Mouse (Mus musculus): ENCODE measurements around the gene Nle1.

The Nle1 gene

DNA sequence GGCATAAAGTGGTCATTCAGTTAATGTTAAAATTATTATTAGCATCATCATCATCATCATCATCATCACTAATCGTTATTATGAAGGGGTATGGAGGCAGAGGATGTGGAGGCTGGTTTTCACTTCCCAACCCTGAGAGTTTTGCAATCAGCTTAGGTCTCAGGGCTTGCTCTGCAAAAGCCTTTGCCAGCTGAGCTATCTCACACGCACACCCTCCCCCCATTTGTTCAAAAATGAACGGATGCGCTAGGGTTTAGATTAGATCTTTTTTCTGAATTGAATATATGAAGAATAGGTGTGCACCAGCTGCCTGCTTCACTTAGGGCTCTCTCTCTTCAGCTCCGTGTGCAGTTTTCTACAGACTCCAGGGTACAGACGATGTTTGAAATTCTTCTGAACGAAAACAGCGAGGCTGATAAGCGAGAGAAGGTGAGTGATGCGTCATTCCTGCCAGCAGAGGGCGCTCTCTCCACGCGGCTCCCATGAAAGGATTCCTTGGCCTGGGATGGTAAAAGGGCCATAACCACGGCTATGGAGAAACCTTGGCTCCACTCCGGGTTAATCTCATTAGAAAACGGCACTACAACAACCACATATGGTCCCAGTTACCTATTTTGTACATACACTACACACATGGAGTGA lies 6.6 kb upstream of the Nle1 start:
- peak; percentile 21 for DNase-seq (ENCODE audit: low spot score)

DNA sequence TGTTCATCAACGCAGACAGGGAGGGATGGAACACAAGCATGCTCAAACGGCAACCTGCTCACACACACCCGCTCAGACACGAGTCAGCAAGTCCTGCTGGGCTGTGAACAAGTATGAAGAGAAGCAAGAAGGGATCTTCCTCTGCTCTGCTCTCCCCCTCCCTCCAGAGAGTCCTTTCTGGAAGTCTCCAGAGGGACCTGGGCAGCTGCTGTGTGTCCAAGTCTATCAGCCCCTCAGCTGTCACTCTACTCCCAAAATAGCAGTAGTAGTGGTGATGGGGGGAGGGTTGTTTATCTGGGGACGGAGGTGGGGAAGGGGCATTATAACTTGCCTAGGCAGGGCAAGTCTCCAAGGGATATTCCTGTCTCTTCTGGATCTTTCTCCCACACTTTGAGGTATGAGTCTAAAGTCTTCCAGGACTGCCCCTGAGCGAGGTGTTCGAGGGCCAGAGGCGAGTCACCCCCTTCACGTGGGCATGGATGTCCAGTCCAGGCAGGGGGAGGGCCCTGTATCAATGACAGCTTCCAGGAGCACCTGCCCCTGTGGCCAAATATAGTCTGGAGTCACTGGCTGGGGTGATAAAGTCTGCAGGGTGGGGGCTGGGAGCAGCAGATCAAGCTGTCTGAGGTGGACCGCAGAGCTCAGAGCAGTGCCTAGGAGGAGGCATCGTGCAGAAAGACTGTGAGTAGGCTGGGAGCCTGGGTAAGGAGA lies 2.6 kb upstream of the Nle1 start:
- DNase-seq (ENCODE audit: low spot score): no peak

DNA sequence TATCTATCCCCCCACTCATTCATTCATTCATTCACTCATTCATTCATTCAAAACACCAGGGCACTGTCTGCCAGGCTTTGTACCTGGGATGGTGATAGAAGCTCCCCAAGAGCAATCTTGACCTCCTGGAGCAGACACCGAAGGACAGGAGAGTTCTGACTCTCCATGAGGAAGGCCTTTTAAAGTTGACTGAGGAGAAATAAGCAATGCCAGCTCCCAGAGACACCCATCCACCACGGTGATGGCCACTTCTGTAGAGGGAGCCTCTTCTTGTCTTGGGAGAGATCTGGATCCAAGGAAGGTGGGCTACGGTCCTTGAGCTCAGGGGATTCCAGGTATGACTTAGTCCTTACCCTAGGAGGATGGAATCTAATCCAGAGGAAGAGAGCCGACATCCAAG lies 2.0 kb upstream of the Nle1 start, which contains the start of gene Unc45b:
Gene Unc45b, plus strand, starts transcription at position 301 of the 400 bp plus-strand sequence.
- no peak for DNase-seq (ENCODE audit: low spot score)

DNA sequence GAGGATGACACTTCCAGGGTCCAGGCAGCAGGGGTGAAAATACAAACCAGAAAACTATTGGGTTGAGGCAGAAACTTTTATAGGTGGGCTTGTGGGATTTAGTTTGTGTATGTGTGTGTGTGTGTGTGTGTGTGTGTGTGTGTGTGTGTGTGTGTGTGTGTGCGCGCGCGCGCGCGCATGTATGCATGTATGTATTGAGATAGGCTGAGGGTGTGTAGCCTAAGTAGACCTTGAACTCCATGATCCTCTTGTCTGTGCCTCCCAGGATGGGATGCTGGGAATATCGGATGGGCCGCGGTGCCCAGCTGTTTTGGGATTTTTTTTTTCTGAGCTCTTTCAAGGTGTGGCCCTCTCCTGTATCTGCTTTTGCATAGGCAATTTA lies 388 bp upstream of the Nle1 start:
- DNase-seq (ENCODE audit: low spot score): no peak

DNA sequence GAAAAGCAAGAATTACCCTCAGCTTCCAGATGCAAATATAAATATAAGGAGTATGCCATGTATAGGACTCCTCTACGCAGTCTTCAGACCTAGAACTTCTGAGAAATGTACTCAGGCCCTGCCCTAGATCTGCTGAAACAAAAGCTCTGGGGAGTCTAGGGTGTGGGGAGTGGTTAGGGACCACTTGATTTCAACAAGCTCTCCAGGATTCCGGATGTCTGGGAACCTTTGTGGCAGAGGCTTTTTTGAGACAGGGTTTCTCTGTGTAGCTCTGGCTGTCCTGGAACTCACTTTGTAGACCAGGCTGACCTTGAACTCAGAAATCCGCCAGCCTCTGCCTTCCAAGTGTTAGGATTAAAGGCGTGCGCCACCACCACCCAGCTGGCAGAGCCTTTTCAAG lies 2.4 kb downstream of the Nle1 start:
- no peak for DNase-seq (ENCODE audit: low spot score)

DNA sequence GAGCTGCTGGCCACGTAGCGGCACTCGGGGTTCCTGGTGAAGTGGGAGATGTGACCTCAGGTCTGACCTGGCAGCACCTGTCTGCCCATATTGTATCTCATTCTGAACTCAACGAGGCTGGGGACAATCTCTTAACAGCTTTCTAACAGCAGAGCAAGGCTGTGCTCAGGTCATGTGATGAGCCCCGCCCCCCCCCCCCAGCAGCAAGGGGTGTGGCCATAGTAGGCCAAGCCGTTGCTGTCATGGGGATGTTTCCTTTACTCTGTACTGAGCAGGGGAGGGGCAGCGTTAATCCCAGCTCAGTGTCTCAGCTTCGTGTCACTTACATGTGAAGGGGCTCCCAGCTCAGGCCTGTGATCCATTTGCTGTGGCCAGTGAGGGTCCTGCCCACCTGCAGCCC lies 3.3 kb downstream of the Nle1 start:
- DNase-seq (ENCODE audit: low spot score): no peak

DNA sequence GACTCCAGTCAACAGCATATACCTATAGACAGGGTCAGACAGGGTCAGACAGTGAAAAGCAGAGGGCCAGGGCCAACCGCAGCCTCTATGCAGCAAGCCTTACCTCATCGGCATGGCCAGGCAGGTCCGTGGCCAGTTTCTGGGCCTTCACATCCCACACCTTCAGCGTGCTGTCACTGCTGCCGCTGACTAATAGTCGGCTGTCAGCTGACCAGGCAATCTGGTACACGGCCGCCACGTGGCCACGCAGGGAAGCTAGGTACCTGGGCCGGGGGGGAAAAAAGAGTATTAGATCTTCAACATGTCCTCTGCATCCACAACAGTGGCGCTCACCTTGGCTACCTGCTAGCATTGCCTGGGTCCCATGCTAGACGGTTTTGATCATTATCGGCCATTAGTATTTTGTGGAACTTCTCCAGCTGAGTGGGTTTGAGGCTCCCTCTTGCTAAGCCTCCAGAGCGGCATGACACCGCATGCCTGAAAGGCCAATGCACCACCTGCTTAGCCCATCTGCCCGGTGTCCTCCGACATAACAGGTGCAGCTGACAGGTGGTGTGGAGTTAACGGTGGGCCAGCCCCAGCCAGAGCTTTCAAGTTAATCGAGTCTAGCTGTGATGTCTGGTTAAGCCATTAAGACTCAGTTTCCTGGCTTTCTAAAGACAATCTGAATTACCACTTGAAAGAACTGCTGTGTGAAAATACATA lies 6.5 kb downstream of the Nle1 start:
- DNase-seq (ENCODE audit: low spot score): no peak

DNA sequence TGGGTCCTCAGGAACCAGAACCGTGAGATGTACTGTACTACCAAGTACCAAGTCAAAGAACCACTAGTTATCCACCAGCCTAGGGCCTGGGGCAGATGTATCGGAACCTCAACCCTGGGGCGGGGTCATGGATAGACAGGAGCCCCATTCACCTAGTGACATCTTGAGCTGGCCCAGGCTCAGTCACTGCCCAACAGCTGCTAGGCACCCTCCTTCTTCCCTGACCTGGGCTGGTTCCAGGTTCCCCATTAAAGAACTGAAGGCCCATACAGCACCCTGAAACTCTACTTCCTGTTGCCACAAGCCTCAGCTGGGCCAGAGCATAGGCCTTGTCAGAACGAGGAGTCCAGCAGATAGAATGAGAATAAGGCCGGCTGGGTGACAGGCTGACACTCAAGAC lies 8.5 kb downstream of the Nle1 start:
- DNase-seq (ENCODE audit: low spot score): no peak

DNA sequence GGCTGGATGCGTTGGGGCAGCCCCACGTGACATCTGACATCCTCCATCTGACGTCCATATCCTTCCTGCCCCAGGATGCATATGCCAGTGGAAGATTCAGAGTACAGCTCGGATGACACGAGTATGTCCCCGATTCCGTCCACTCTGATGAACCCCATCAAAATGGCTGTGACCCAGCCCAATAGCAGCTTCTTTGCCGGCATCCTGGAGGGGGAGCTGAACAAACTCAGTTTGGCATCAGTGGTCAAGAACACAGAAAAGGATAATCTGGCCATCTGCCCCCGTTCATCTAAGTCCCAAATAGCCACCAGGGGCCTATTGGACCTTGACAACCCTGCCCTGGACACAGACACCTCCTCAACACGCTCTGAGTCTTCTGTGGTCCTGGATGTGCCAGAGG lies 10.7 kb downstream of the Nle1 start:
- DNase-seq (ENCODE audit: low spot score): no peak

DNA sequence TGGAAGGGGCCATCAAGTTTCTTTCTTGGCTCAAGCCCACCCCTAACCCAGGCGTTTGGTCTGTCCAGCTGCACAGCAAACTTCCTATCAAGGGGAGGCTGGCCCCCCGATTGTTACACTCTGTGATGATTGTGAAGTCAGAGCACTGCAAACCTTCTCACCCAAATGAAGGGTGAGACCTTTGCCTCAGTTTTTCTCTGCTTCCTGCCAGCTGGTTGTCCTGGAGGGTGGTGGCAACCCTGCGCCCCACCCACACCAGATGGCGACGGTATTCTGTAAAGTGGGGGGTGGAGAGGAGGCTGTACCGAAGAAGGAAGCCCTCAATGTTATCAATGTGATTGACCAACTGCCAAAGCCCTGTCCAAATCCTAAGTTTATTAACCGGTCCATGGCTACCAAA lies 16.3 kb downstream of the Nle1 start, which contains the start of gene Fndc8:
Gene Fndc8, plus strand, starts transcription at position 189 of the 400 bp plus-strand sequence.
- no peak for DNase-seq (ENCODE audit: low spot score)

DNA sequence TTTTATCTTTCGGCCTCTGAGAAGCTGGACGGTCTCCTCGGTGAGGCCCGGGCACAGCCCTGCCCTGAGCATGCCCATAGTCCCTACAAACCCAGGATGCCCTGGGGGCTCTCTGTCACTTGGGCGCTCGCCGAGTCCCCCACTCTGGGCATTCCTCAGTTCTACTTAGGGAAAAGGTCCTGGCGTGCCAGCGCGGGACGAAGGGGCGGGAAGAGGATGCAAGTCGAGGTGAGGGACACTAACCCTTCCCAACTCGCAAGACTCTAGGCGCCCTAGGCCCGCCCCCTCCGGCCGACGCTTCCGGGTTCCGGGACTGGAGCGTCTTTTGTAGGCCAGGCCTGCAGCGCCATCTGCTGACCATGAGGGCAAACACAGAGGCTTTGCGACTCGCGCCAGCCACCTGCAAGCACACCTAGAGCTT lies 17.9 kb downstream of the Nle1 start, which contains the start of gene Rad51d:
Gene Rad51d, minus strand, starts transcription at position 273 of the 421 bp plus-strand sequence.
- peak; percentile 83 for DNase-seq (ENCODE audit: low spot score)

DNA sequence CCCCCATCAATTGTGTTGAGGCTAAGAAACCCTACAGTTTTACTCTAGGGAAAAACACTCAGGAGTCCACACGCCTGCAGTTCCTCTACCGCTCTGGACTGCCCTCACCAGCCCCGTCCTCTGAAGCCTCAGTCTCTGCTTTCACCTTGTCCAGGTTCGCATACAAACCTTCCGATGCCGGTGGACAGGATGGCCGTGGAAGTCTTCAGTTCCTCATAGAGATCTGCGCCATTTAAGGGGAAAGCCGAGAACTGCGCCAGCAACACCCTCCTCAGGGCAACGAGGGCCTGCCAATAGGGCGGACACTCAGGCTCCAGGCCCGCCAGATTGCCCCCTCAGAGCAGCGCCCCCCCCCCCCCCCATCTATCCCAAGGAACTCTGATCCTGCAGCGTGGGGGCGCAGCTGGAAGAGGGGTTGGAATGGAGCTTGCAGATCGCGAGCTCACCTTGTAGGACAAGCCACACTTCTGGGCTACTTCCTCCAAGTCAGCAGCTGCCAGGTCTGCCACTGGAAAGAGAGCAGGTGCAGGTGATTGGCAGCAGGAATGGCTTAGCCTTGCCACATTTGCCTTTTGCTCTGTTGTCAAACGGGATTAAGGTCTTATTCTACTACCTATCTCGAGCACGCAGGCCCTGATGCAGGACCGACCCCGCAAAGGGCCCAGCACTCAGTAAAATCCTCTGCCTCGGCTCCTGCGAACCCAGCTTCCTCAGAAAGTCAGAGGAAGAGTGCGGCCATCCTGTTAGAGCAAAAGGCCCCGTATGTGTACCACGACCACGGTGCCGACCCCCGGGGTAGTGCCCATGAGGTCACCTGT lies 18.5 kb downstream of the Nle1 start:
- no peak for DNase-seq (ENCODE audit: low spot score)

DNA sequence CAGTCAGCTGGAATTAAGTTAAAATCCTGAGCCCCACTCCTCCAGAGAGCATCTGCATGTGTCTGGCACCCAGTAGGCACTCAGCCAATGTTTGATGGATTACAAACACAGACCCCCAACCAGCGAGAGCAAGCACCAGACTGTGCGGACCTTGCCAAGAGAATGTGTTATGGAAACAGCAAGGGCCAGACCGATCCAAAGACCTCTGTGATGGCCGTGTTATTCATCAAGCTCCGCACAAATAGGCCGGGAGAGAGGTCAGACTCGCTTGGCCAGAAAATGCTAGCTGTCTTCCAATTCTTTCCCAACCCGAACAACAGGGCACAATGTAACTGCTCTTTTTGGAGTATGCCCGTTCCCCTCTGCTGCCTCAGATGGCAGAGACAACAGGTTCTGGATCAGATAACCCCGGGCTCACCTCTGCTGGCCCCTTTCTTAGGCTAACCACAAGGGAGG lies 19.7 kb downstream of the Nle1 start:
- no peak for DNase-seq (ENCODE audit: low spot score)

DNA sequence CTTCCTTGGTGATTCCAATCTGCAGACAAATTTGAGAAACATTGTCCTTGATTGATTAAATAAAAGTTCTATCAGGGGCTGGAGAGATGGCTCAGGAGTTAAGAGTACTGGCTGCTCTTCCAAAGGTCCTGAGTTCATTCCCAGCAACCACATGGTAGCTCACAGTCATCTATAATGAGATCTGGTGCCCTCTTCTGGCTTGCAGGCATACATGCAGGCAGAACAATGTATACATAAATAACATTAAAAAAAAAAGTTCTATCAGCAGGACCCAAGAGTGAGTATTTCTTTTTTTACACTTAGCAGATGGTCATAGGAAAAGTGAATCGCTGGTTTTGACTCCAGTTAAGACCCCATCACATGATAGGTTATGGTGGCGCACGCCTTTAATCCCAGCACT lies 21.7 kb downstream of the Nle1 start:
- no peak for DNase-seq (ENCODE audit: low spot score)

DNA sequence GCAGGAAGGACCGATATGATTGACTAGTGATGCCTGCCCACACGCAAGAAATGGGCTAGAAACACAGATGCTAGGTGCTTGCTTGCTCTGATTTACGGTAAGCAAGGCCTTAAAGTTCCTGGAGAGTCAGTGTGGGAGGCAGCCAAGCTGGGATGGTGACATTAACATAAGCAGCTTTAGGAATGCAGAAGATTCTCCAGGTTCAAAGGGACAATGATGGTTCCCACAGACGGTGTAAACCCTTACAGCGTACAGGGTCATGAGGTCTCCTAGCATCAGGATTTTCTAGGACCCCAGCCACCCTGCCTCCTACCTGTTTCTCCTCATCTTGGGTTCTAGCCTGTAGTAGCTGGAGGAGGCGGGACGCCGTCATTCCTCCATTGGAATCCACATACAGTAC lies 25.0 kb downstream of the Nle1 start:
- DNase-seq (ENCODE audit: low spot score): no peak

DNA sequence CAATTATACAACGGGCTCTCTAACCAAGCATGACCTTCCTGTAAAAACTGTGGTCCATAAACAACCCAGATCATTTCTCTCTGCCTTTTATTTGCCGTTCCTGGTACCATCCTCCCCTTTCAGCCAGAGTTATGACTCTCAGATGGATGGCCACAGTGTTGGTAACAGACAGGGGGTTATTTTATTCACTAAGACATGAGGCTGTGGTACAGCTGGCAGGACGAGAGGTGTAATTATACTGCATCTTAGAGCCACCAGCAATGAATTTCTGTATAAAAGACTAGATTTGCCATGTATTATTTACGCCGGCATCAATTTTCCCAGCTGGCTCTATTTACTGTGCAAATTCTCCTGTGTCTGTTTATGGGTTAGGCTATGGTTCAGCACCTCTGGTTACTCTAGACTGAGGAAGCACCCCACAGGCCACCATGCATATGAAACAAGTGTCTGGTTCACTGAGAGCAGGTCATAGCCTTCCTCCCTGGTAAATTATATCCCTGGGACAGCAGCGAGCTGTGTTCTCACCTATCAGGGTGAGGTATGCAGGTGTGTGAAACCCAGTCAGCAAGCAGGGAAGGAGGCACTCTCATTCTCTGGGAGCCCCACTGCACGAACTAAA lies 30.4 kb downstream of the Nle1 start:
- no peak for DNase-seq (ENCODE audit: low spot score)

DNA sequence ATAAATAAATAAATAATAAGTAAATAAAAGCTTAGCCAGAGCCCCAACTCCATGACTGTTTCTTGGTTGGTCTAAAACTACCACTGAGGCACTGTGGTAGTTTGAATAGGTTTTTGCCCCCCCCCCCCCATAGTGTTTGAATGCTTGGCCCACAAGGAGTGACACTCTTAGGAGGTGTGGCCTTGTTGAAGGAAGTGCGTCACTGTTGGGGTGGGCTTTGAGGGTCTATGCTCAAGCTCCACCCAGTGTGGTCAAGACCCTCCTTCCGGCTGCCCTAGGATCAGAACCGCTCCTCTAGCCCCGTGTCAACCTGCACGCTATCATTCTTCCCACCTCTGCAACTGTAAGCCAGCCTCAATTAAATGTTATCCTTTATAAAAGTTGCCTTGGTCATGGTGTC lies 32.6 kb downstream of the Nle1 start:
- DNase-seq (ENCODE audit: low spot score): no peak

DNA sequence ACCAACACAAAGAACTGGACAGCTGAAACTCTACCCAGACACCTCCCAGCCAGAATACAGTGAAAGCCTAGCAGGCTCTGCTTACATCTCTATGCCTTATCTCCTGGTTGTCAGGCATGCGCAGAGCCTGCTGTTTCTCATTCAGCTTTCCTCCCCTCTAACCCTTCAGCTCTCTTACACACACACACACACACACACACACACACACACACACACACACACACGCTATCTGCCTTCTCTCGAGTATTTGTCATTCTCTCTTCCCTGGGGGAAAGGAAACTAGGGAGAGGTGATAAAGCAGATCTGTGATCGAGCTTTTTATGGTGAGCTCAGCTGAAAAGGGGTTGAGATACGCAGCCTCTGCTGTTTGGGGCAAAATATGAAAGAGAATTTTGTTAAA lies 33.3 kb downstream of the Nle1 start:
- DNase-seq (ENCODE audit: low spot score): no peak

DNA sequence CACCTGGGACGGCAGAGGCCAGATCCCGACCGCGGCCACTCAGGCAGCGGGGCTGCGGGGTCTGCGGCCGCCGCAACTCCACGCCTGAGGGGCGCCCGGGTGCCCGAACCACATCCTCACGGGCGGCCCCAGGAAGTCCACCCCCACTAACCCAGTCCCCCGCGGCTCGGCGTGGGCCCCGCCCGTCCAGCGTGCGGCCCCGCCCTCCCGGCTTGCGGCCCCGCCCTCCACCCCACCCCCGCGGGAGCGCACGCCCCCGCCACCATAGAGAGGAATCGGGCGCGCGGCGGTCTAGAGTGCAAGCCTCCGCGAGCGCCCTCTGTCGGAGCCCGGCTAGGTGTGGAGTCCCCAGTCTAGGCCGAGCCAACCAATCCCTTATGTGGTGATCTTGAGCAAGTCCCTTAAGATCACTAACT lies 37.2 kb downstream of the Nle1 start, which contains the start of gene Rffl:
Gene Rffl, minus strand, starts transcription at position 180 of the 416 bp plus-strand sequence.
- DNase-seq (ENCODE audit: low spot score): peak; percentile 84

DNA sequence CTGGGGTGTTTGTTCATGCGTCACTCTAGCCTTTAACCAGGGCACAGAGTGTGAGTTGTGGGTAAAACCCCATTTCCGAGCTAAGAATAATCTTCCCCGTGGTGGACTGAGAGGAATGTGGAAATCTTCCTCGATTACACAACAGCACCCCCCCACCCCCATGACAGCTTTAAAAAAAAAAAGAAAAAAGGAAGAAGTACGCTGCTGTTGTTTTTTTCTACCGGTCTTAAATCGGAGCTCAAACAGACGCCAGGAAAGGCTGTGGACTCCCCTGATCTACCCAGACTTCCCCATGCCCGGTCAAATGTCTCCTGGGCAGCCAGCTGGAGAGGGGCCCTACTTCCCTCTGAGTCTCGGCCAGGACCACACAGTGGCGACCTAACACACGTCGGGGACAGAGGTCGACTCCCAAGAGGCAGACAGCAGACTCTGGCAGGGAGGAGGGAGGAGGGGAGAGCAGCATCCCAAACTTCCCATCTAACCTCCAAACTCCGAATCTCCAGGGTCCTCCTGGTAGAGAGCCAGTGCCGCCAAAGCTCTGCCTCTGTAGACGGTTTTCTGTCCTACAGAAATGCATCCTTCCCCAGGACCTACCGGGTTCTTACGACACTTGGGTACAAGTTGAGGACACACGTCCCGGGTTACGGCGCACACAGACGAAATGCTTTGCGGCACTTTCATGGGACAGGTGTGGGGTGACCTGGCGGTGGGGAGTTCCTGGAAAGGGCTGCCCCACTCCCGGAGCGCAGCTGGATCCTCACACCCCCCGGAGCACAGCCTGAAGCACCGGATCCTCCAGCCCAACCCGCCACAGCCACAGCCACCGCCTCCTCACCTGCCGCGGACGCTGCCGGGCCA lies 37.8 kb downstream of the Nle1 start:
- DNase-seq (ENCODE audit: low spot score): peak; percentile 25

Measured in layer of hippocampus, adult 9-10 months (tissue).